Mouse (Mus musculus): ENCODE results near the gene Gm20662. TPM values are rescaled to one million over a fixed set of nuclear protein-coding genes. Genes with fewer than 3 reads are reported as not detected.

Gm20662 gene
- total and polyA plus RNA-seq, 3 experiments, result 0.27 to 0.76 TPM; not detected in 1

DNA sequence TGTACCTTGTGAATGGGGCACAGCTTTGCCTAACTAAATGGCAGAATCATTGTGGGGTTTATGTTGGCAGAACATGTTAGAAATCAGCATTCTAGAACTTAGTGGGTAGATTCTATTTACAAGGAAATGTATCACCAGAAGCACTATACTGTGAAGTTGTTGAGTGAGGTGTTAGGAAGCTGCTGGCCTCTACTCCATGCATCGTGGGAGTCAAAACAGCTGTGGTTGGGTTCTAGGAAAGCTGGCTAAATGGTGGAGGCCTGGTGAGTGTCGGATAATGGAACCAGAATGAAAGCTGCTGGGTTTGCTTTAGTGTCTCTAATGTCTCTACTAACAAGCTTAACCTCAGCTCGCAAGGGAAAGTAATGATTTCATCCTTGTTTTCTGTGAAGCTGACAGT is 21.0 kb downstream of the Gm20662 start:
- TF ChIP-seq GATA2 (IDR thresholded peaks at IDR 0.05; ENCODE audit: borderline replicate concordance, low read depth, low read length), result no peak
- no peak for TF ChIP-seq POLR2AphosphoS5 (IDR thresholded peaks at IDR 0.05; ENCODE audit: insufficient replicate concordance, low read depth, low read length)
- TF ChIP-seq CTCF (IDR thresholded peaks at IDR 0.05; ENCODE audit: low read depth, low read length), result no peak
- no peak for TF ChIP-seq TAL1 (conservative IDR thresholded peaks at IDR 0.05; ENCODE audit: low read depth, low read length)
- TF ChIP-seq GATA1 (IDR thresholded peaks at IDR 0.05; ENCODE audit: borderline replicate concordance, low read length), result no peak
- ATAC-seq (ENCODE audit: extremely low read depth, insufficient number of reproducible peaks, low FRiP score, poor library complexity, severe bottlenecking), result no peak
- Histone ChIP-seq H3K27me3 (ENCODE audit: insufficient read depth, low read length) (no peaks in the 10 kb centered on the region), H3K9me3 (replicated peaks) (no peaks in the 10 kb centered on the region), H3K4me3 (ENCODE audit: low read depth, low read length) (no peak overlapping the region), H3K36me3 (replicated peaks) (peaks cover 48% of the 10 kb centered on the region), H3K4me1 (ENCODE audit: insufficient read depth, low read depth, low read length) (no peaks in the 10 kb centered on the region)
- no peak for DNase-seq (ENCODE audit: low spot score)

DNA sequence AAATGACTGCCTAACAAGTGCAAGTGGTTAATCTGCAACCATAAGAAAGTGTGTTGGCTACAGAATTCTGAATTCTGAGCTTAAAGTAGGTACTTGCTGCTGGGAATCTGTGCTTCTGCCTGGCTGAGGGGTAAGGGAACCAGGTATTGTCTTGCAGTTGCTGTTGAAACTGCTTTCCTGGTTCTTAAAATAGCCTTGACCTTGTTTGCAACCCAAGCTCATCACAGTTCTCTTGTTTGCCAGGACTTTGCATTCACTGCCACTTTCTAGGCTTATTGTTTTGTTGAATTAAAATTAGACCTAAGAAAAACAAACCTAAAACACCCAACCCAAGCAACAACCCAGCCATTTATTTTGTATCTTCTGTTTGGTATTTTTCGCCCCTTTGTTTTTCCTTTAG is 24.6 kb downstream of the Gm20662 start:
- H3K36me3 ChIP-seq (replicated peaks), result peaks cover 61% of the 10 kb centered on the region
- H3K9me3 ChIP-seq (replicated peaks), result no peaks in the 10 kb centered on the region

DNA sequence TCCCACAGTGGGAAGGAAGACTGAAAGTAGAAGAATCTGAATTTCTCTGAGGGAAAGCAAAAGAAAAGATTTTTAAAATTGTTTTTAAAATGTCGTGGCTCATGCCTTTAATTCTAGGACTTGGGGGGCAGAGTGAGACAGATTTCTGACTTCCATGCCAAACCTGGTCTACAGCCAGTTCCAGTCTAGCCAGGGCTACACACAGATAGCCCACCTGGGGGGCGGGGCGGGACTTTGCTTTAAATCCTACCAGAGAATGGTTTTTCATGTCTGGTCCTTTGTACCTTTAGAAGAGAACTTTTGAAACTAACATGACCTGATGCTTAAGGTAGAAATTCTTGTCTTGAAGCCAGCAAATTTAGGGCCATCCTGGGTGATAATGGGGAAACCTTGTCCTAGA is 27.1 kb downstream of the Gm20662 start:
- Histone ChIP-seq H3K4me1 (ENCODE audit: insufficient read depth, low read depth, low read length) (no peaks in the 10 kb centered on the region), H3K9me3 (replicated peaks) (0 out of 2 replicates have a peak, but pooled peaks cover 2% of the 10 kb centered on the region), H3K36me3 (replicated peaks) (peaks cover 61% of the 10 kb centered on the region), H3K4me3 (ENCODE audit: low read depth, low read length) (no peak overlapping the region), H3K27me3 (ENCODE audit: insufficient read depth, low read length) (no peaks in the 10 kb centered on the region)
- TF ChIP-seq POLR2AphosphoS5 (IDR thresholded peaks at IDR 0.05; ENCODE audit: insufficient replicate concordance, low read depth, low read length) (no peak), CTCF (IDR thresholded peaks at IDR 0.05; ENCODE audit: low read depth, low read length) (no peak), GATA1 (IDR thresholded peaks at IDR 0.05; ENCODE audit: borderline replicate concordance, low read length) (no peak), TAL1 (conservative IDR thresholded peaks at IDR 0.05; ENCODE audit: low read depth, low read length) (no peak), GATA2 (IDR thresholded peaks at IDR 0.05; ENCODE audit: borderline replicate concordance, low read depth, low read length) (no peak)
- ATAC-seq (ENCODE audit: extremely low read depth, insufficient number of reproducible peaks, low FRiP score, poor library complexity, severe bottlenecking) (no peak), DNase-seq (ENCODE audit: low spot score) (no peak)

More for the DNA sequence above, 24.6 kb downstream of the Gm20662 start:
- no peak for DNase-seq (ENCODE audit: low spot score)
- no peak for TF ChIP-seq GATA2 (IDR thresholded peaks at IDR 0.05; ENCODE audit: borderline replicate concordance, low read depth, low read length)
- no peak for TF ChIP-seq TAL1 (conservative IDR thresholded peaks at IDR 0.05; ENCODE audit: low read depth, low read length)
- no peak for TF ChIP-seq CTCF (IDR thresholded peaks at IDR 0.05; ENCODE audit: low read depth, low read length)
- TF ChIP-seq GATA1 (IDR thresholded peaks at IDR 0.05; ENCODE audit: borderline replicate concordance, low read length), result no peak
- no peak for TF ChIP-seq POLR2AphosphoS5 (IDR thresholded peaks at IDR 0.05; ENCODE audit: insufficient replicate concordance, low read depth, low read length)
- no peaks in the 10 kb centered on the region for H3K4me1 ChIP-seq (ENCODE audit: insufficient read depth, low read depth, low read length)
- H3K4me3 ChIP-seq (ENCODE audit: low read depth, low read length), result no peak overlapping the region
- ATAC-seq (ENCODE audit: extremely low read depth, insufficient number of reproducible peaks, low FRiP score, poor library complexity, severe bottlenecking), result no peak
- no peaks in the 10 kb centered on the region for H3K27me3 ChIP-seq (ENCODE audit: insufficient read depth, low read length)

DNA sequence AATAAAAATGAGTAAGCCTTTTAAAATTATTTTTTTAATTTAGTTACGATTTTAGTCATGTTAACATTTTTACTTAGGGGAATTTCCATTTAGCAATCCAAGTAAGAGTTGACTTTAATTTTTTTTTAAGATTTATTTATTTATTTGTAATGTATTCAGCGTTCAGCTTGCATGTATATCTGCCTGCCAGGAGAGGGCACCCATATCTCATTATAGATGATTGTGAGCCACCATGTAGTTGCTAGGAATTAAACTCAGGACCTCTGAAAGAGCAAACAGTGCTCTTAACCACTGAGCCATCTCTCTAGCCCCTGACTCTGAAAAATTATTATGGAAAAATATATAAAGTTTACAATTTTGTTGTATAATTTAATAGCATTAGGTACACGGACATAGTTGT is 30.4 kb downstream of the Gm20662 start:
- no peaks in the 10 kb centered on the region for H3K27me3 ChIP-seq (ENCODE audit: insufficient read depth, low read length)
- DNase-seq (ENCODE audit: low spot score) (no peak), ATAC-seq (ENCODE audit: extremely low read depth, insufficient number of reproducible peaks, low FRiP score, poor library complexity, severe bottlenecking) (no peak)
- H3K9me3 ChIP-seq (replicated peaks), result 0 out of 2 replicates have a peak, but pooled peaks cover 2% of the 10 kb centered on the region
- TF ChIP-seq POLR2AphosphoS5 (IDR thresholded peaks at IDR 0.05; ENCODE audit: insufficient replicate concordance, low read depth, low read length) (no peak), GATA2 (IDR thresholded peaks at IDR 0.05; ENCODE audit: borderline replicate concordance, low read depth, low read length) (no peak), CTCF (IDR thresholded peaks at IDR 0.05; ENCODE audit: low read depth, low read length) (no peak), TAL1 (conservative IDR thresholded peaks at IDR 0.05; ENCODE audit: low read depth, low read length) (no peak), GATA1 (IDR thresholded peaks at IDR 0.05; ENCODE audit: borderline replicate concordance, low read length) (no peak)
- no peaks in the 10 kb centered on the region for H3K4me1 ChIP-seq (ENCODE audit: insufficient read depth, low read depth, low read length)
- H3K4me3 ChIP-seq (ENCODE audit: low read depth, low read length), result no peak overlapping the region
- peaks cover 75% of the 10 kb centered on the region for H3K36me3 ChIP-seq (replicated peaks)

DNA sequence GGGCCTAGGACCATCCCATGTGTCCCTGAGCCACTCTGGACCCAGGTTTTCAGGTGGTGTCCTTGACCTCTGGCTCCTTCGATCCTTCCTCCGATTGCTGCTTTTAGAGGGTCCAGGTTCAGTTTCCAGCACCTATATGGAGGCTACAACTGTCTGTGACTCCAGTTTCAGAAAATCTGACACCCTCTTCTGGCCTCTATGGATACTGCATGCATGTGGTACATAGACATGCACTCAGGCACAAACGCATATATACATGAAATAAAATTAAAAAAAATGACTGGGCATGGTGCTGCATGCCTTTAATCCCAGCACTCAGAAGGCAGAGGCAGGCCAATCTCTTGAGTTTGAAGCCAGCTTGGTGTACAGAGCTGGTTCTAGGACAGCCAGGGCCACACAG is 31.7 kb downstream of the Gm20662 start:
- Histone ChIP-seq H3K9me3 (replicated peaks) (0 out of 2 replicates have a peak, but pooled peaks cover 2% of the 10 kb centered on the region), H3K4me3 (ENCODE audit: low read depth, low read length) (no peak overlapping the region), H3K4me1 (ENCODE audit: insufficient read depth, low read depth, low read length) (0 out of 2 replicates have a peak, but pooled peaks cover 3% of the 10 kb centered on the region), H3K36me3 (replicated peaks) (peaks cover 77% of the 10 kb centered on the region), H3K27me3 (ENCODE audit: insufficient read depth, low read length) (no peaks in the 10 kb centered on the region)
- DNase-seq (ENCODE audit: low spot score), result no peak
- no peak for TF ChIP-seq GATA1 (IDR thresholded peaks at IDR 0.05; ENCODE audit: borderline replicate concordance, low read length)
- TF ChIP-seq GATA2 (IDR thresholded peaks at IDR 0.05; ENCODE audit: borderline replicate concordance, low read depth, low read length), result no peak
- no peak for TF ChIP-seq POLR2AphosphoS5 (IDR thresholded peaks at IDR 0.05; ENCODE audit: insufficient replicate concordance, low read depth, low read length)
- no peak for TF ChIP-seq TAL1 (conservative IDR thresholded peaks at IDR 0.05; ENCODE audit: low read depth, low read length)
- no peak for TF ChIP-seq CTCF (IDR thresholded peaks at IDR 0.05; ENCODE audit: low read depth, low read length)
- ATAC-seq (ENCODE audit: extremely low read depth, insufficient number of reproducible peaks, low FRiP score, poor library complexity, severe bottlenecking), result no peak

DNA sequence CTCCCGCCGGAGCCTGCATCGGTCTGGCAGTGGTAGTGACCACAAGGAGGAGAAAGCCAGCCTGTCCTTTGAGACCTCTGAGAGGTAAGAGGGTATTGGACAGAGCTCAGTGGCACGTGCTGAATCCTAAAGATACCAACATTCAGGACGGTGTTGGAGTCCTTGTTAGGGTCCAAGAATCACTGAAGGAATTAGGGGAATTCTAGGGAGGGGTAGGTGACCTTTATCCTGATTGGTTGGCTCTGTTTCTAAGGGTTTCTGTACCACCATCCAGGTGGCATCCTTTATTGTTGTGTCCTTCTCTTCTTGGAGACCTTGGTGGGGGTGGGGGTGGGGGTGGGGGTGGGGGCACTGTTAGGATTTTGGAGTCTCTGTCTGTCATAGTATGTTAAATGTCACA is 36.0 kb downstream of the Gm20662 start:
- Histone ChIP-seq H3K4me1 (ENCODE audit: insufficient read depth, low read depth, low read length) (peaks cover 24% of the 10 kb centered on the region), H3K36me3 (replicated peaks) (peaks cover 75% of the 10 kb centered on the region), H3K4me3 (ENCODE audit: low read depth, low read length) (no peak overlapping the region), H3K27me3 (ENCODE audit: insufficient read depth, low read length) (no peaks in the 10 kb centered on the region), H3K9me3 (replicated peaks) (0 out of 2 replicates have a peak, but pooled peaks cover 2% of the 10 kb centered on the region)
- DNase-seq (ENCODE audit: low spot score) (no peak), ATAC-seq (ENCODE audit: extremely low read depth, insufficient number of reproducible peaks, low FRiP score, poor library complexity, severe bottlenecking) (no peak)
- TF ChIP-seq POLR2AphosphoS5 (IDR thresholded peaks at IDR 0.05; ENCODE audit: insufficient replicate concordance, low read depth, low read length), result no peak
- no peak for TF ChIP-seq GATA2 (IDR thresholded peaks at IDR 0.05; ENCODE audit: borderline replicate concordance, low read depth, low read length)
- TF ChIP-seq TAL1 (conservative IDR thresholded peaks at IDR 0.05; ENCODE audit: low read depth, low read length), result no peak
- no peak for TF ChIP-seq CTCF (IDR thresholded peaks at IDR 0.05; ENCODE audit: low read depth, low read length)
- TF ChIP-seq GATA1 (IDR thresholded peaks at IDR 0.05; ENCODE audit: borderline replicate concordance, low read length), result no peak

Measured in G1E (cell line).